Mouse (Mus musculus): ENCODE measurements around the gene Smim11.

- TF ChIP-seq CTCF (IDR thresholded peaks at IDR 0.05; ENCODE audit: low read depth, low read length) (no peak), POLR2AphosphoS5 (IDR thresholded peaks at IDR 0.05; ENCODE audit: insufficient replicate concordance, low read depth, low read length) (no peak), GATA1 (IDR thresholded peaks at IDR 0.05; ENCODE audit: borderline replicate concordance, low read length) (no peak), GATA2 (IDR thresholded peaks at IDR 0.05; ENCODE audit: borderline replicate concordance, low read depth, low read length) (no peak), TAL1 (conservative IDR thresholded peaks at IDR 0.05; ENCODE audit: low read depth, low read length) (no peak)
Measured at GRCm38 (mm10) chr16:92360711-92361110, 59.6 kb downstream of the Smim11 start.

Data from G1E (cell line).